Mouse (Mus musculus) spleen, adult 2 months (tissue): ENCODE results near the gene Zg16.

ENCODE experiments used
- CTCF ChIP-seq: fragments of 200-500 bp; IDR thresholded peaks from 2 replicates; pipeline ENCODE4 v1.5.1; 2011; ENCODE audit warnings: mild to moderate bottlenecking, inconsistent platforms; ENCODE audit not compliant: insufficient read depth, insufficient read length, insufficient replicate concordance; ENCODE audit errors: extremely low read depth
- POLR2A ChIP-seq: fragments of 200-500 bp; IDR thresholded peaks from 2 replicates; pipeline ENCODE4 v1.6.1; 2011; ENCODE audit warnings: low read depth, low read length, inconsistent platforms

GRCm38 (mm10) chr7:127026984-127027726 is 60.0 kb downstream of the Zg16 start, which contains the start of gene Maz:
- TF ChIP-seq CTCF (no peak), POLR2A (peak; percentile 80)
